Mouse (Mus musculus) limb, embryonic 11.5 days (tissue): Measurements from ENCODE around the gene Necap2. TPM values are rescaled to one million over a fixed set of nuclear protein-coding genes. Genes with fewer than 3 reads are reported as not detected.

ENCODE experiments used
- ATAC-seq: fragments of 200-750 bp; cut with Nextera tagmentation; 2 replicates; pipeline ENCODE4 v1.8.0; 2017; ENCODE audit warnings: low read depth; ENCODE audit not compliant: insufficient number of reproducible peaks, low FRiP score, low TSS enrichment
- DNase-seq: peaks from one replicate; pipeline ENCODE4 v3.0.0-alpha.2; 2015; ENCODE audit warnings: low spot score
- H3K27ac ChIP-seq: fragments of 300-500 bp; sonication (generic); replicated peaks from 2 replicates; pipeline ENCODE4 v1.5.1; 2014; ENCODE audit warnings: low read depth, mild to moderate bottlenecking, low read length
- H3K27me3 ChIP-seq: fragments of 300-500 bp; sonication (generic); 2 replicates; pipeline ENCODE4 v1.6.1; 2014; ENCODE audit warnings: mild to moderate bottlenecking, low read length, mixed read lengths; ENCODE audit not compliant: control insufficient read depth, insufficient read depth
- H3K36me3 ChIP-seq: fragments of 300-500 bp; sonication (generic); 2 replicates; pipeline ENCODE4 v1.6.1; 2014; ENCODE audit warnings: mild to moderate bottlenecking, low read length, moderate library complexity, mixed read lengths; ENCODE audit not compliant: control insufficient read depth, insufficient read depth
- H3K4me1 ChIP-seq: fragments of 300-500 bp; sonication (generic); 2 replicates; pipeline ENCODE4 v1.6.1; 2014; ENCODE audit warnings: low read length, mixed read lengths; ENCODE audit not compliant: control insufficient read depth, insufficient read depth
- H3K4me2 ChIP-seq: fragments of 300-500 bp; sonication (generic); 2 replicates; pipeline ENCODE4 v1.6.1; 2014; ENCODE audit warnings: low read depth, mild to moderate bottlenecking, moderate library complexity; ENCODE audit not compliant: severe bottlenecking
- H3K4me3 ChIP-seq: fragments of 300-500 bp; sonication (generic); 2 replicates; pipeline ENCODE4 v1.5.1; 2014; ENCODE audit warnings: low read depth, low read length
- H3K9ac ChIP-seq: fragments of 300-500 bp; sonication (generic); 2 replicates; pipeline ENCODE4 v1.6.1; 2014; ENCODE audit warnings: mild to moderate bottlenecking, low read length
- H3K9me3 ChIP-seq: fragments of 300-500 bp; sonication (generic); 2 replicates; pipeline ENCODE4 v1.6.1; 2016; ENCODE audit warnings: low read length; ENCODE audit not compliant: control insufficient read depth
- whole genome bisulfite sequencing: fragments of 180-500 bp; shearing (Covaris S2); extraction: QIAGEN DNeasy Blood & Tissue Kit; methylation state at CpG from one replicate; pipeline ENCODE4 v1.1.7; 2014; 5-methylcytosine and 5-hydroxymethylcytosine counted together
- polyA plus RNA-seq: library from polyadenylated mRNA; unstranded; fragments of >200 nt; fragmentation: Nextera tagmentation; extraction: Ambion mirVana; gene quantifications from 2 replicates; pipeline ENCODE4 v1.2.1, GENCODE M21; 2014

Gene Necap2
- polyA plus RNA-seq, 1 experiment from 2014 or later = 71.0 TPM

GRCm38 (mm10) chr4:141068655-141069054 lies 9.5 kb downstream of the Necap2 start:
- 89% methylated on average over 8 of the region's 8 CpGs for WGBS
- Histone ChIP-seq H3K4me3 (no peak overlapping the region), H3K36me3 (peaks cover 31% of the 10 kb centered on the region), H3K27me3 (no peaks in the 10 kb centered on the region), H3K4me1 (no peaks in the 10 kb centered on the region), H3K9ac (no peak overlapping the region), H3K4me2 (no peak overlapping the region), H3K9me3 (no peaks in the 10 kb centered on the region), H3K27ac (no peak overlapping the region)
- DNase-seq (no peak), ATAC-seq (no peak)

- H3K27ac ChIP-seq = no peak overlapping the region
- no peaks in the 10 kb centered on the region for H3K27me3 ChIP-seq
- no peak overlapping the region for H3K4me2 ChIP-seq
- 91% methylated on average over 9 of the region's 9 CpGs for WGBS
- H3K36me3 ChIP-seq = peaks cover 25% of the 10 kb centered on the region
- H3K9ac ChIP-seq = no peak overlapping the region
- no peak overlapping the region for H3K4me3 ChIP-seq
- no peak for ATAC-seq
- H3K4me1 ChIP-seq = no peaks in the 10 kb centered on the region
- no peaks in the 10 kb centered on the region for H3K9me3 ChIP-seq
- DNase-seq = no peak
Measured at GRCm38 (mm10) chr4:141067516-141068046, 10.6 kb downstream of the Necap2 start.

- Histone ChIP-seq H3K27me3 (no peaks in the 10 kb centered on the region), H3K36me3 (peaks cover 25% of the 10 kb centered on the region), H3K4me2 (no peak overlapping the region), H3K9ac (no peak overlapping the region), H3K9me3 (no peaks in the 10 kb centered on the region), H3K27ac (no peak overlapping the region), H3K4me1 (no peaks in the 10 kb centered on the region), H3K4me3 (no peak overlapping the region)
- DNase-seq (no peak), ATAC-seq (no peak)
- 89% methylated on average over 12 of the region's 12 CpGs for WGBS
Measured at GRCm38 (mm10) chr4:141066709-141067515, 11.2 kb downstream of the Necap2 start.

GRCm38 (mm10) chr4:141065123-141065522 lies 13.0 kb downstream of the Necap2 start:
- ATAC-seq (no peak), DNase-seq (peak; percentile 90)
- 5% methylated on average over 8 of the region's 8 CpGs for WGBS
- Histone ChIP-seq H3K4me2 (no peak overlapping the region), H3K36me3 (peaks cover 23% of the 10 kb centered on the region), H3K4me1 (no peaks in the 10 kb centered on the region), H3K9me3 (no peaks in the 10 kb centered on the region), H3K27me3 (no peaks in the 10 kb centered on the region), H3K27ac (no peak overlapping the region), H3K4me3 (no peak overlapping the region), H3K9ac (no peak overlapping the region)

GRCm38 (mm10) chr4:141064104-141064659 lies 14.0 kb downstream of the Necap2 start:
- ATAC-seq = no peak
- H3K4me1 ChIP-seq = peaks cover 3% of the 10 kb centered on the region
- 93% methylated on average over 4 of the region's 4 CpGs for WGBS
- no peak overlapping the region for H3K9ac ChIP-seq
- H3K27me3 ChIP-seq = no peaks in the 10 kb centered on the region
- no peak overlapping the region for H3K4me3 ChIP-seq
- no peaks in the 10 kb centered on the region for H3K9me3 ChIP-seq
- DNase-seq = no peak
- no peak overlapping the region for H3K4me2 ChIP-seq
- H3K27ac ChIP-seq = no peak overlapping the region
- H3K36me3 ChIP-seq = peaks cover 18% of the 10 kb centered on the region

- Histone ChIP-seq H3K27ac (peak within 1 kb of the TSS; percentile 54), H3K36me3 (peaks cover under 1% of the 10 kb centered on the region; the same call in 1 of the 2 replicates), H3K9ac (peak within 1 kb of the TSS; percentile 84), H3K9me3 (no peaks in the 10 kb centered on the region), H3K4me3 (peak within 1 kb of the TSS; percentile 67), H3K27me3 (no peaks in the 10 kb centered on the region), H3K4me2 (peak within 1 kb of the TSS; percentile 76), H3K4me1 (peaks cover 6% of the 10 kb centered on the region)
- ATAC-seq (peak; percentile 94), DNase-seq (peak; percentile 100)
- under 1% methylated on average over 76 of the region's 77 CpGs for WGBS
Measured at GRCm38 (mm10) chr4:141060426-141061301, 17.5 kb downstream of the Necap2 start, which contains the start of gene Crocc. Gene Crocc (minus strand): TSS chr4:141060550.

GRCm38 (mm10) chr4:141059616-141060425 lies 18.3 kb downstream of the Necap2 start:
- H3K36me3 ChIP-seq = peaks cover 2% of the 10 kb centered on the region; the same call in 1 of the 2 replicates
- no peaks in the 10 kb centered on the region for H3K9me3 ChIP-seq
- peak overlapping the region; percentile 71 for H3K4me2 ChIP-seq
- DNase-seq (peak; percentile 42), ATAC-seq (no peak; the same call in 1 of the 2 replicates)
- peak overlapping the region; percentile 84 for H3K9ac ChIP-seq
- H3K4me3 ChIP-seq = peak overlapping the region; percentile 67
- WGBS = 1% methylated on average over 32 of the region's 32 CpGs
- H3K27me3 ChIP-seq = no peaks in the 10 kb centered on the region
- peaks cover 6% of the 10 kb centered on the region for H3K4me1 ChIP-seq
- H3K27ac ChIP-seq = peak overlapping the region; percentile 54; the same call in 1 of the 2 replicates
